Mouse (Mus musculus) intestine, embryonic 15.5 days (tissue): ENCODE data around the gene Wnt10a. TPM values are rescaled to one million over a fixed set of nuclear protein-coding genes. Genes with fewer than 3 reads are reported as not detected.

Experiments used
- ATAC-seq: fragments of 200-750 bp; cut with Nextera tagmentation; 2 replicates; pipeline ENCODE4 v1.8.0; 2017; ENCODE audit warnings: moderate TSS enrichment, moderate library complexity
- H3K27ac ChIP-seq: fragments of 300-500 bp; sonication (generic); 2 replicates; pipeline ENCODE4 v1.5.1; 2015; ENCODE audit warnings: mild to moderate bottlenecking, inconsistent platforms
- H3K27me3 ChIP-seq: fragments of 300-500 bp; sonication (generic); replicated peaks from 2 replicates; pipeline ENCODE4 v1.6.1; 2015; ENCODE audit warnings: inconsistent platforms
- H3K36me3 ChIP-seq: fragments of 300-500 bp; sonication (generic); 2 replicates; pipeline ENCODE4 v1.6.1; 2015; ENCODE audit warnings: inconsistent platforms
- H3K4me1 ChIP-seq: fragments of 300-500 bp; sonication (generic); replicated peaks from 2 replicates; pipeline ENCODE4 v1.6.1; 2015; ENCODE audit warnings: inconsistent platforms
- H3K4me2 ChIP-seq: fragments of 300-500 bp; sonication (generic); replicated peaks from 2 replicates; pipeline ENCODE4 v1.6.1; 2015; ENCODE audit warnings: mild to moderate bottlenecking, inconsistent platforms
- H3K4me3 ChIP-seq: fragments of 300-500 bp; sonication (generic); replicated peaks from 2 replicates; pipeline ENCODE4 v1.5.1; 2015; ENCODE audit warnings: inconsistent platforms
- H3K9ac ChIP-seq: fragments of 300-500 bp; sonication (generic); 2 replicates; pipeline ENCODE4 v1.6.1; 2015; ENCODE audit warnings: inconsistent platforms
- H3K9me3 ChIP-seq: fragments of 300-500 bp; sonication (generic); 2 replicates; pipeline ENCODE4 v1.6.1; 2016; ENCODE audit warnings: inconsistent platforms
- WGBS: fragments of 180-500 bp; shearing (Covaris S2); methylation state at CpG from one replicate; pipeline ENCODE4 v1.1.7; 2015; 5-methylcytosine and 5-hydroxymethylcytosine counted together
- polyA plus RNA-seq: library from polyadenylated mRNA; unstranded; fragments of >200 nt; fragmentation: Nextera tagmentation; extraction: Ambion mirVana; gene quantifications from 2 replicates; pipeline ENCODE4 v1.2.1, GENCODE M21; 2015

Wnt10a gene
- polyA plus RNA-seq, 1 experiment from 2014 or later = 0.16 TPM

DNA sequence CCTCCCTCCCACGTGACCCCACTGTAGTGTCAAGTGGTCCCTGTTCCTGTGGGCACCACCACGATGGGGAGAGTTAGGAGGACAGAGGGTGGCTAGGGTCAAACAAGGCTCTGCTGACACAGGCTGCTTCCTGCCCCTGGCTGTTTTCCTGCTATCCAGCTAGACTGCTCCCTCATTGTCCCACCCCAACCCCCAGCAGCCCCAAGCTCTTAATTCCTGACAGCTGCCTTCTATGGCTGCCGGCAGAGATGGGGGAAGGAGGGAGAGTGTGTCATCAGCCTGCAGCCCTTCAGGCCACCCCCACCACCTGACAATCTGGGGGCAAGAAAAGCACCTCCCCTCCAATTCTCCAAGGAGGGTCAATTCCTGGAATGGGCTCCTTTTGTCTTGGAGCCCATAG is 1.2 kb upstream of the Wnt10a start:
- Histone ChIP-seq H3K27me3 (peaks cover 94% of the 10 kb centered on the region), H3K4me1 (peaks cover 18% of the 10 kb centered on the region), H3K9me3 (no peaks in the 10 kb centered on the region), H3K27ac (no peak overlapping the region), H3K36me3 (no peaks in the 10 kb centered on the region), H3K4me3 (no peak overlapping the region), H3K9ac (no peak overlapping the region), H3K4me2 (no peak overlapping the region)
- no peak for ATAC-seq
- 14% methylated on average over 3 of the region's 3 CpGs for WGBS

DNA sequence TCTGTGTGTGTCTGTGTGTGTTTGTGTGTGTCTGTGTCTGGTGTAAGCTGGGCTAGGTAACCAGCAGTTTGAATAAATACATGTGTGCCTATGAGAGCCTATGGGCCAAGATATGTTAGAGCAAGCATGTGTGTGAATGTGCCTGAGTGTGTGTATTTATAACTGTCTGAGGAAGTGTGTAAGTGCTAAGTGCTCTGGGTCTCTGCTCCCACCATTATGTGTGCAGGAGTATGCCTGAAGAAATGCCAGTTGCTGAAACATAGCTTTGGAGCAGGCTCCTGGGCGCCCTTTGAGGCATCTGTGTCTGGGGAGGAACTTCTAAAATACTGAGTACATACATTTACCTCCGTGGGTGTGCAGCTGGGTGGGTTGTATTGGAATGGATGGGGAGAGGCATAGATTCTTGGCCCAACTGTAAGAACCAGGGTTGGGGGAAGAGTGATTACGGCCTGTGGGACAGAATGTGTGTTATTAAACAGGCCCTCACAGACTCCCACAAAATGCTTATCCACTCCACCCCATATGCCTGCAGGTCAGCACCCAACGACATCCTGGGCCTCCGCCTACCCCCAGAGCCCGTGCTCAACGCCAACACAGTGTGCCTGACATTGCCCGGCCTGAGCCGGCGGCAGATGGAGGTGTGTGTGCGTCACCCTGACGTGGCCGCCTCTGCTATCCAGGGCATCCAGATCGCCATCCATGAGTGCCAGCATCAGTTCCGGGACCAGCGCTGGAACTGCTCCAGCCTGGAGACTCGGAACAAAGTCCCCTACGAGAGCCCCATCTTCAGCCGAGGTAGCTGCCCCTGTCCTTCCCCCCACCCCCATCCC is 1.7 kb downstream of the Wnt10a start:
- WGBS = 13% methylated on average over 19 of the region's 19 CpGs
- H3K27ac ChIP-seq = no peak overlapping the region
- no peak overlapping the region for H3K9ac ChIP-seq
- H3K9me3 ChIP-seq = no peaks in the 10 kb centered on the region
- ATAC-seq = no peak
- H3K4me3 ChIP-seq = no peak overlapping the region
- peaks cover 98% of the 10 kb centered on the region for H3K27me3 ChIP-seq
- no peaks in the 10 kb centered on the region for H3K36me3 ChIP-seq
- no peak overlapping the region for H3K4me2 ChIP-seq
- H3K4me1 ChIP-seq = peaks cover 18% of the 10 kb centered on the region

DNA sequence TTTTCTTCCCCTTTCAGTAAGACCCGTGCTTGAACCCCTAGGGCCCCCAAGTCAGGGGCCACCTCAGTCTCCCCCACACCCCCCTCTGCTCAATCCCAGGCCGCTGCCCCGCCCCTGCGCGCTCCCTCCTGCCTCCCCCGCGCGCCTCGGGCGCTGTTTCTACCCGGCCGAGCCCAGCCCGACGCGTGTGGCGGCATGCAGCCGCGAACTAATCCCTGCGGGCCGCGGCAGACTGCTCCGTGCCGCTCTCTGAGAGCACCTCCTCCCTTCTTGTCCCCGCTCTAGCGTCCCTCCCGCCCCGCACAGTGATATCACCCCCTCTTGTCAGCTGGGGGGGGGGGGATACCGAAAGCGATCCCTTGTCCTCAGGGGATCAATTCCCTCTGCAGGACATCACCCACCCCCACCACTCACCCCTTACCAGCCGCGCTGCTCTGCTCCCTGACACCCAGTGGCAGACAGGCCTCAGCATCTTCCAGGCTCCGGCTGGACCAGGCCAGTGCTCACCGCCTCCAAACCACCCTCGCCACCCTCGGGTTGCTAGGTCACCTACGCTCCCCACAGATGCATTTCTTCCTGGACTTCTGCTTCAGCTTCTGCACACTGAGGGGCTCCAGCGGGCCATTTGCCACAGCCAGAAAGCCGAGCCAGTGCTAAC is 3.3 kb downstream of the Wnt10a start:
- Histone ChIP-seq H3K27me3 (peaks cover 95% of the 10 kb centered on the region), H3K36me3 (no peaks in the 10 kb centered on the region), H3K4me2 (peak overlapping the region; percentile 49), H3K9ac (no peak overlapping the region), H3K4me3 (peak overlapping the region; percentile 16), H3K9me3 (no peaks in the 10 kb centered on the region), H3K27ac (no peak overlapping the region), H3K4me1 (peaks cover 18% of the 10 kb centered on the region)
- 1% methylated on average over 37 of the region's 38 CpGs for WGBS
- ATAC-seq = peak; percentile 40; the same call in 1 of the 2 replicates

- Histone ChIP-seq H3K36me3 (no peaks in the 10 kb centered on the region), H3K27ac (no peak overlapping the region), H3K9me3 (no peaks in the 10 kb centered on the region), H3K4me2 (no peak overlapping the region; the same call in 1 of the 2 replicates), H3K4me1 (peaks cover 18% of the 10 kb centered on the region), H3K4me3 (no peak overlapping the region), H3K27me3 (peaks cover 95% of the 10 kb centered on the region), H3K9ac (no peak overlapping the region)
- WGBS = 4% methylated on average over 8 of the region's 11 CpGs
- ATAC-seq = no peak
Measured at GRCm38 (mm10) chr1:74795145-74795529, 3.8 kb downstream of the Wnt10a start.

DNA sequence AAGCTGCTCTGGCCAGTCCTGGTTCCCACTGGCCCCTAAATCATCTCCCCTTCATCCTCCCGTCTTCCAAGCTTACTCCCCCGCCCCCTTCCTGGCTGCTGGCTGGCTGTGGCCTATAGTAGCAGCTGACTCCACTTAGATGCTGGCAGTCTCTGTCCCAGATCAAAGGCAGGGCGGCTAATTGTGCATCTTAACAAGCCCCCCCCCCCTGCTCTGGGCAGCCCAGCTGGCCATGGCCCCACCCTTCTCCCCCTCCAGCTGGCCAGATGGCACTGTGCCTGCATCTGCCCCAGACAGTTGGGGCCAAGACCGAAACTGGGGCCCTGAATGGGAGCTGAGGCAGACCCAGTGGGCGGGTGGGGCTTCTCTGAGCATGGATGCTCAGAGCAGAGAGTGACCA is 6.1 kb downstream of the Wnt10a start:
- peaks cover 17% of the 10 kb centered on the region for H3K4me1 ChIP-seq
- no peaks in the 10 kb centered on the region for H3K9me3 ChIP-seq
- ATAC-seq = peak; percentile 52
- H3K4me3 ChIP-seq = no peak overlapping the region
- H3K9ac ChIP-seq = no peak overlapping the region
- no peaks in the 10 kb centered on the region for H3K36me3 ChIP-seq
- no peak overlapping the region for H3K4me2 ChIP-seq
- WGBS = 6% methylated on average over 5 of the region's 5 CpGs
- H3K27me3 ChIP-seq = peaks cover 93% of the 10 kb centered on the region
- no peak overlapping the region for H3K27ac ChIP-seq

- peak overlapping the region; percentile 51 for H3K4me2 ChIP-seq
- peaks cover 20% of the 10 kb centered on the region for H3K4me1 ChIP-seq
- no peaks in the 10 kb centered on the region for H3K36me3 ChIP-seq
- H3K9me3 ChIP-seq = no peaks in the 10 kb centered on the region
- no peak for ATAC-seq
- WGBS = 0% methylated on average over 29 of the region's 29 CpGs
- peak overlapping the region; percentile 22 for H3K4me3 ChIP-seq
- no peak overlapping the region for H3K27ac ChIP-seq
- H3K9ac ChIP-seq = no peak overlapping the region
- peaks cover 94% of the 10 kb centered on the region for H3K27me3 ChIP-seq
Measured at GRCm38 (mm10) chr1:74800424-74800888, 9.1 kb downstream of the Wnt10a start.

DNA sequence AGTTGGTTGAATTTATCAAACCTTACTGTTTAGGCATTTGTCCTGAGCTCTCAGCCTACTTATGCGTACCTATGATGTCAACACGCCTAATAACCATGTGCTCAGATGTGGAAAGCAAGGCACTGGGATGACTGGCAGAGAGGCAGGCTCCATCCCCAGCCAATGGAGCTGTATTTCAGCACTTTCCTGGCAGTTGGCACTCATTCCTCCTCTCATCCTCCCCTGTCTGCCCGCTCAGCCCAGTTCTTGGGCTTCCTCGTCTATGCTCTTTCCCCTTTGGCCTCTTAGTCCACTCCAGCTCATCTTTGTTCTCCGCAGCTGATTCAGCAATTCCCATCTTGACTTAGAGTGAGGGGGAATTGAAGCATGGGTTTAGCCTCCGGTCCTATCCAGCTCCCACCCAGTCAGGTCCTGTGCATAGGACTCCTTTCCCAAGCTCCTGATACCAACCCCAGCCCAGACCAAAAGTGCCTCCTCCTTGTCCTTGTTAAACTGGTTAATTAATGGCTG is 10.4 kb downstream of the Wnt10a start:
- peaks cover 94% of the 10 kb centered on the region for H3K27me3 ChIP-seq
- H3K4me2 ChIP-seq = no peak overlapping the region
- no peaks in the 10 kb centered on the region for H3K36me3 ChIP-seq
- WGBS = 26% methylated on average over 6 of the region's 6 CpGs
- no peak overlapping the region for H3K9ac ChIP-seq
- H3K9me3 ChIP-seq = no peaks in the 10 kb centered on the region
- no peak overlapping the region for H3K27ac ChIP-seq
- H3K4me1 ChIP-seq = peaks cover 25% of the 10 kb centered on the region
- ATAC-seq = no peak
- no peak overlapping the region for H3K4me3 ChIP-seq

- Histone ChIP-seq H3K4me2 (peak overlapping the region; percentile 86), H3K9me3 (no peaks in the 10 kb centered on the region), H3K36me3 (no peaks in the 10 kb centered on the region), H3K4me1 (peaks cover 37% of the 10 kb centered on the region), H3K27ac (no peak overlapping the region), H3K4me3 (peak overlapping the region; percentile 40), H3K27me3 (peaks cover 94% of the 10 kb centered on the region), H3K9ac (0 out of 2 replicates have a peak overlapping the region, but pooled peaks have one; percentile 32)
- WGBS = 1% methylated on average over 57 of the region's 57 CpGs
- peak; percentile 81 for ATAC-seq
Measured at GRCm38 (mm10) chr1:74802795-74803656, 11.7 kb downstream of the Wnt10a start.

DNA sequence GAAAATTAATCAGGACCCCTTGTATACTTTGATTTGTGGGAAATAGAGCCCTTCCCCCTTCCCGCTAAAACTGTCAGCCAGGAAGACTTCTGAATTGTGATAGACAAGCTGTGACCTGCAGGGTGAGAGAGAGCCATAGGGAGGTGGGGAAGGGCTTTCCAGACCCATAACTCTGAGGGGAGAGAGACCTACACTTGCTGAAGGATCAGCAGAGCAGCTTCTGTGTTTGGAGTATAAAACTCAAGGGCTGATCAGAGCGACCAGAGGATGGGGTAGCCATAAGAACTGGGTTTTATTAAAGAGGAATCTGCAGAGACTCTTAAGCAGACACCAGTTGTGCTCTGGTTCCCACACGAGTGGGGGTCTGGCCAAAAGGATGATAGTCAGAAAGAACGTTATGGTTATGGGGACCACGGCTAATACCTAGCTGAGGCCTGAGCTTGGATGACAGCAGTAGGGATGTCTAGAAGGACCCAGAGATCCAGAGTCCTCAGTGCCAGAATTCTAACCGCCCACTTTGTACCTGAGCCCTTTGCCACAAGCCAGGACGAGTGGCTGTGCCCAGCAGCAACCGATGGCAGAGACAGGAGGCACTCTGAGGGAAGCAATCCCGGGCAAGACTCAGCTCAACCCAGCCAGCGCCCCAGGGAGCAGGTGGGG is 13.0 kb downstream of the Wnt10a start:
- H3K9me3 ChIP-seq = no peaks in the 10 kb centered on the region
- no peaks in the 10 kb centered on the region for H3K36me3 ChIP-seq
- H3K9ac ChIP-seq = no peak overlapping the region
- ATAC-seq = no peak
- H3K27ac ChIP-seq = no peak overlapping the region
- peaks cover 96% of the 10 kb centered on the region for H3K27me3 ChIP-seq
- WGBS = 13% methylated on average over 10 of the region's 10 CpGs
- H3K4me3 ChIP-seq = no peak overlapping the region
- peaks cover 40% of the 10 kb centered on the region for H3K4me1 ChIP-seq
- H3K4me2 ChIP-seq = no peak overlapping the region

- Histone ChIP-seq H3K27ac (no peak overlapping the region), H3K4me3 (no peak overlapping the region), H3K27me3 (peaks cover 89% of the 10 kb centered on the region), H3K36me3 (no peaks in the 10 kb centered on the region), H3K9ac (no peak overlapping the region), H3K4me1 (peaks cover 39% of the 10 kb centered on the region), H3K9me3 (no peaks in the 10 kb centered on the region), H3K4me2 (no peak overlapping the region)
- WGBS = 24% methylated on average over 4 of the region's 4 CpGs
- ATAC-seq = no peak
Measured at GRCm38 (mm10) chr1:74805340-74805835, 14.1 kb downstream of the Wnt10a start.

GRCm38 (mm10) chr1:74805843-74806242 is 14.5 kb downstream of the Wnt10a start:
- ATAC-seq = no peak
- Histone ChIP-seq H3K4me3 (no peak overlapping the region), H3K27me3 (peaks cover 85% of the 10 kb centered on the region), H3K4me1 (peaks cover 34% of the 10 kb centered on the region), H3K9ac (no peak overlapping the region), H3K36me3 (no peaks in the 10 kb centered on the region), H3K27ac (no peak overlapping the region), H3K4me2 (no peak overlapping the region), H3K9me3 (no peaks in the 10 kb centered on the region)
- 25% methylated on average over 5 of the region's 5 CpGs for WGBS
